Mouse (Mus musculus) spleen, adult 2 months (tissue): ENCODE results near the gene Mrpl45.

Experiments used
- CTCF ChIP-seq: fragments of 200-500 bp; IDR thresholded peaks from 2 replicates; pipeline ENCODE4 v1.5.1; 2011; ENCODE audit warnings: mild to moderate bottlenecking, inconsistent platforms; ENCODE audit not compliant: insufficient read depth, insufficient read length, insufficient replicate concordance; ENCODE audit errors: extremely low read depth
- POLR2A ChIP-seq: fragments of 200-500 bp; IDR thresholded peaks from 2 replicates; pipeline ENCODE4 v1.6.1; 2011; ENCODE audit warnings: low read depth, low read length, inconsistent platforms

GRCm38 (mm10) chr11:97309451-97309836 lies 6.1 kb upstream of the Mrpl45 start:
- TF ChIP-seq CTCF (no peak), POLR2A (no peak)
